Mouse (Mus musculus): ENCODE results near the gene Slc25a22. TPM values are rescaled to one million over a fixed set of nuclear protein-coding genes. Genes with fewer than 3 reads are reported as not detected.

Slc25a22 gene
- total and polyA plus RNA-seq, 2 experiments from 2014 or later = 121 to 148 TPM

- 0 out of 2 replicates have a peak overlapping the region, but pooled peaks have one; percentile 77 for H3K4me2 ChIP-seq (ENCODE audit: low read depth, low read length, poor library complexity, severe bottlenecking)
- no peak overlapping the region for H3K27ac ChIP-seq (ENCODE audit: low read depth, low read length)
- H3K9me3 ChIP-seq (ENCODE audit: low read length) = no peaks in the 10 kb centered on the region
- no peak for TF ChIP-seq CTCF (IDR thresholded peaks at IDR 0.05)
- no peak for ATAC-seq (ENCODE audit: low FRiP score)
- WGBS = 91% methylated on average over 18 of the region's 18 CpGs
- H3K4me1 ChIP-seq (ENCODE audit: insufficient read depth, low read length) = peaks cover 29% of the 10 kb centered on the region
- peaks cover 22% of the 10 kb centered on the region for H3K36me3 ChIP-seq (ENCODE audit: insufficient read depth, low read length)
- DNase-seq (ENCODE audit: low spot score) = no peak
- peaks cover 7% of the 10 kb centered on the region for H3K27me3 ChIP-seq (ENCODE audit: insufficient read depth, low read length)
- H3K4me3 ChIP-seq (ENCODE audit: low read depth, low read length) = no peak overlapping the region
- H3K9ac ChIP-seq (replicated peaks; ENCODE audit: low read length, poor library complexity, severe bottlenecking) = no peak overlapping the region
These were observed 32.4 kb upstream of the Slc25a22 start for GRCm38 (mm10) chr7:141469901-141470636.

GRCm38 (mm10) chr7:141469352-141469751 is 31.7 kb upstream of the Slc25a22 start:
- TF ChIP-seq CTCF (IDR thresholded peaks at IDR 0.05) = no peak
- H3K27ac ChIP-seq (ENCODE audit: low read depth, low read length) = peak overlapping the region; percentile 80
- no peaks in the 10 kb centered on the region for H3K9me3 ChIP-seq (ENCODE audit: low read length)
- ATAC-seq (ENCODE audit: low FRiP score) (no peak), DNase-seq (ENCODE audit: low spot score) (no peak)
- peak overlapping the region; percentile 64 for H3K9ac ChIP-seq (replicated peaks; ENCODE audit: low read length, poor library complexity, severe bottlenecking)
- peaks cover 14% of the 10 kb centered on the region for H3K27me3 ChIP-seq (ENCODE audit: insufficient read depth, low read length)
- H3K4me2 ChIP-seq (ENCODE audit: low read depth, low read length, poor library complexity, severe bottlenecking) = peak overlapping the region; percentile 77
- peak overlapping the region; percentile 49; the same call in 1 of the 2 replicates for H3K4me3 ChIP-seq (ENCODE audit: low read depth, low read length)
- H3K36me3 ChIP-seq (ENCODE audit: insufficient read depth, low read length) = peaks cover 22% of the 10 kb centered on the region
- WGBS = 50% methylated on average over 6 of the region's 6 CpGs
- H3K4me1 ChIP-seq (ENCODE audit: insufficient read depth, low read length) = peaks cover 32% of the 10 kb centered on the region

GRCm38 (mm10) chr7:141468522-141469211 is 31.0 kb upstream of the Slc25a22 start:
- H3K36me3 ChIP-seq (ENCODE audit: insufficient read depth, low read length) = peaks cover 22% of the 10 kb centered on the region
- peak overlapping the region; percentile 80 for H3K27ac ChIP-seq (ENCODE audit: low read depth, low read length)
- H3K4me2 ChIP-seq (ENCODE audit: low read depth, low read length, poor library complexity, severe bottlenecking) = peak overlapping the region; percentile 77
- peak; percentile 87 for DNase-seq (ENCODE audit: low spot score)
- peak overlapping the region; percentile 49 for H3K4me3 ChIP-seq (ENCODE audit: low read depth, low read length)
- WGBS = 12% methylated on average over 8 of the region's 8 CpGs
- peaks cover 21% of the 10 kb centered on the region for H3K27me3 ChIP-seq (ENCODE audit: insufficient read depth, low read length)
- H3K9me3 ChIP-seq (ENCODE audit: low read length) = no peaks in the 10 kb centered on the region
- peak; percentile 73 for ATAC-seq (ENCODE audit: low FRiP score)
- TF ChIP-seq CTCF (IDR thresholded peaks at IDR 0.05) = peak; percentile 70
- H3K9ac ChIP-seq (replicated peaks; ENCODE audit: low read length, poor library complexity, severe bottlenecking) = peak overlapping the region; percentile 64
- peaks cover 26% of the 10 kb centered on the region for H3K4me1 ChIP-seq (ENCODE audit: insufficient read depth, low read length)

GRCm38 (mm10) chr7:141468164-141468521 is 30.5 kb upstream of the Slc25a22 start:
- peak overlapping the region; percentile 64 for H3K9ac ChIP-seq (replicated peaks; ENCODE audit: low read length, poor library complexity, severe bottlenecking)
- no peak for DNase-seq (ENCODE audit: low spot score)
- no peak for TF ChIP-seq CTCF (IDR thresholded peaks at IDR 0.05)
- H3K4me2 ChIP-seq (ENCODE audit: low read depth, low read length, poor library complexity, severe bottlenecking) = peak overlapping the region; percentile 77
- peak overlapping the region; percentile 49 for H3K4me3 ChIP-seq (ENCODE audit: low read depth, low read length)
- no peak for ATAC-seq (ENCODE audit: low FRiP score)
- H3K27ac ChIP-seq (ENCODE audit: low read depth, low read length) = peak overlapping the region; percentile 80
- peaks cover 22% of the 10 kb centered on the region for H3K36me3 ChIP-seq (ENCODE audit: insufficient read depth, low read length)
- H3K4me1 ChIP-seq (ENCODE audit: insufficient read depth, low read length) = peaks cover 26% of the 10 kb centered on the region
- peaks cover 26% of the 10 kb centered on the region for H3K27me3 ChIP-seq (ENCODE audit: insufficient read depth, low read length)
- no peaks in the 10 kb centered on the region for H3K9me3 ChIP-seq (ENCODE audit: low read length)
- WGBS = 22% methylated on average over 5 of the region's 5 CpGs

- no peak for TF ChIP-seq CTCF (IDR thresholded peaks at IDR 0.05)
- Histone ChIP-seq H3K4me2 (ENCODE audit: low read depth, low read length, poor library complexity, severe bottlenecking) (peak within 1 kb of the TSS; percentile 77), H3K9ac (replicated peaks; ENCODE audit: low read length, poor library complexity, severe bottlenecking) (peak within 1 kb of the TSS; percentile 64), H3K27ac (ENCODE audit: low read depth, low read length) (peak within 1 kb of the TSS; percentile 80), H3K9me3 (ENCODE audit: low read length) (no peaks in the 10 kb centered on the region), H3K4me3 (ENCODE audit: low read depth, low read length) (peak within 1 kb of the TSS; percentile 49), H3K4me1 (ENCODE audit: insufficient read depth, low read length) (peaks cover 26% of the 10 kb centered on the region), H3K27me3 (ENCODE audit: insufficient read depth, low read length) (peaks cover 33% of the 10 kb centered on the region), H3K36me3 (ENCODE audit: insufficient read depth, low read length) (peaks cover 18% of the 10 kb centered on the region)
- WGBS = 2% methylated on average over 52 of the region's 52 CpGs
- ATAC-seq (ENCODE audit: low FRiP score) (peak; percentile 45), DNase-seq (ENCODE audit: low spot score) (peak; percentile 65)
These were observed 29.7 kb upstream of the Slc25a22 start, which contains the start of gene Cd151 for GRCm38 (mm10) chr7:141467230-141468030. Gene Cd151 (plus strand): TSS chr7:141467392.

All from midbrain, postnatal 0 days (tissue).